Mouse (Mus musculus) stomach, postnatal 0 days (tissue): ENCODE measurements around the gene Sphk2.

Source experiments
- CTCF ChIP-seq: IDR thresholded peaks from 2 replicates; pipeline ENCODE4 v1.5.1; 2016; ENCODE audit warnings: antibody characterized with exemption, low read depth, mild to moderate bottlenecking, moderate library complexity
- EP300 ChIP-seq: optimal IDR thresholded peaks from 2 replicates; pipeline ENCODE3; 2016; ENCODE audit warnings: antibody characterized with exemption

DNA sequence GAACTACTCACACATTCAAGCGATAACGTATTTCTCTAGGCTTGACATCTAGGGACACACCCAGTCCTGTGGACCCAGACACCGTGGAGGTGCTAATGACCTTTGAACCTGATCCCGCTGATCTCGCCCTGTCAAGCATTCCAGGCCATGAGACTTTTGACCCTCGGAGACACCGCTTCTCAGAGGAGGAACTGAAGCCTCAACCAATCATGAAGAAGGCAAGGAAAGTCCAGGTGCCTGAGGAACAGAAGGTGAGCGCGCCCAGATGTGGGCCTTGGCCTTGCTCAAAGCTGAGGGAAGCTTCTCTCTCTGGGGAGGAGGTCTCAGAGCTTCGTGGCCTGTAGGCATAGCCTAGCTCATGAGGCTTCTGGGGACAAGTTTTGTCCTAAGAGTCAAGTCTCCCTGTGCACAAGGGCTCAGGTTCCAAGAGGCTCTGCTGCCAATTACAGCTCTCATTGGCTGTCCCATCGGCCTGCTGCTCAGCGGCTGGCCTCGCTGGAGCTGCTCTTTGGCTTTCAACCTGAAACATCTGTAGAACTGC is 9.5 kb downstream of the Sphk2 start:
- TF ChIP-seq CTCF (no peak), EP300 (no peak)
